Mouse (Mus musculus): ENCODE results near the gene Thoc6.
A peak's percentile ranks its signal among the peaks of the same experiment; 100 is the strongest.

Thoc6 gene

GRCm38 (mm10) chr17:23673424-23674073 lies at the start of gene Thoc6, which contains the start of gene Hcfc1r1:
Gene Thoc6 (minus strand): TSS chr17:23673882.
Gene Hcfc1r1 (plus strand): TSS chr17:23673596.
- peak; percentile 95 for DNase-seq

- DNase-seq, result no peak
Measured at GRCm38 (mm10) chr17:23722376-23723125, 48.9 kb upstream of the Thoc6 start, which contains the start of gene 1520401A03Rik. Gene 1520401A03Rik (minus strand): TSS chr17:23722783.

GRCm38 (mm10) chr17:23721886-23722285 lies 48.2 kb upstream of the Thoc6 start:
- no peak for DNase-seq

DNA sequence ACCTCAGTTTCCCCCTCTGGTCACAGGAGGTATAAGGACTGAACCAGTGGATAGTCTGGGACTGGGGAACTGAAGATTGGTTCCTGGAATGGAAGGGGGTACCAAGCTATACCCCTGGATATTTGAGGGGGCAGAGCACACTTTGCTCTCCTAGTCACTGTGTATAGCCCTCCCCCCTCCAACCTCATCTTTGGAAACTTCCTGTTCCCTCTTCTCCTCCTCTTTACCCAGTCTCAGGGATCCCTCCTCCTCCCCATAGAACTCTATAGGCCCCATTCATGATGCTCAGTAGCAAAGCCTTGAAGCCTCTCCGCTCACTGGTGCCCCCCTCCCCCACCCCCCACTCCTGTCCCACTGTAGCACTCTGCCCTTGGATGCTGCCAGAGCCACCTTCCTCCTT lies 45.8 kb upstream of the Thoc6 start:
- no peak for DNase-seq

- DNase-seq, result no peak
Measured at GRCm38 (mm10) chr17:23717003-23717402, 43.3 kb upstream of the Thoc6 start.

DNA sequence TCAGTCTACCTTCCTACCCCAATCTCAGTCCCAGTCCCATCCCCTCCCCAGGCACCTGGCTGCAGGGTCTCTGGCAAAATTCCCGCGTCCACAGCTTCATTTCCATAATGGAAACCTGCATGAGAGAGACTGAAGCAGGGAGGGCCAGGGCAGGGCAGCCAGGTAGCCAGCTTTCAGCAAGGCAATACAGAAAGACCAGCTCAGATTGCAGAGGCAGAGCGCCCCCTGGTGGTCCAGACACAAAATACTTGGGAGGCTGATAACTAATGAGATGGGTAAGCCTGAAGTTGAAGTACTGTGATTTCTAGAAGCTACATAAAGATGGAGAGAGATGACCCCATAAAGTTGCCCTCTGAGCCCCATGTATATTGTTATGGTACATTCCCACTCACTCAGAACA lies 32.5 kb upstream of the Thoc6 start:
- DNase-seq, result peak; percentile 72

- DNase-seq, result no peak
Measured at GRCm38 (mm10) chr17:23705525-23706104, 31.9 kb upstream of the Thoc6 start.

- DNase-seq, result no peak
Measured at GRCm38 (mm10) chr17:23704741-23705140, 31.1 kb upstream of the Thoc6 start.

- DNase-seq, result no peak
Measured at GRCm38 (mm10) chr17:23703301-23703700, 29.6 kb upstream of the Thoc6 start.

GRCm38 (mm10) chr17:23700079-23700478 lies 26.4 kb upstream of the Thoc6 start:
- peak; percentile 85 for DNase-seq

GRCm38 (mm10) chr17:23699131-23700077 lies 25.7 kb upstream of the Thoc6 start:
- DNase-seq, result peak; percentile 25

- no peak for DNase-seq
Measured at GRCm38 (mm10) chr17:23695801-23696200, 22.1 kb upstream of the Thoc6 start.

DNA sequence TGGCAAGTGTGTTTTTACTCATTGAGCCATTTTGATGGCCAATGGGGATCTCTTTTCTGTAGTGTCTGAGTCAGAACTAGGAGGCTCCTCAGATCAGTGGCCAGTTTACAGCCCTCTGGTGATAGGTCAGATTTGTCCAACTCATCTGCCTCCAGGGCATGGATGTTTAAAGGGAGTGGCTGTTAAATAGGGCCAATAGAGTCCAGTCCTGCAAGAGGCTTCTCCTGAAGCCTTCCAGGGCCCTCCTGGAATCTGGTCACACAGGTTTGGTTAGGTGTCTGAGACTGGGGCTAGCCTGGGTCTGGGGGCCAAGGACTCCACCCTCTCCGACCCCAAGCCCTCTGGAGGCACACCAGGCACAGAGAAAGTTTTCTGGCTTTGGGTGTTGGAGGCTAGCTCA lies 20.8 kb upstream of the Thoc6 start:
- no peak for DNase-seq

DNA sequence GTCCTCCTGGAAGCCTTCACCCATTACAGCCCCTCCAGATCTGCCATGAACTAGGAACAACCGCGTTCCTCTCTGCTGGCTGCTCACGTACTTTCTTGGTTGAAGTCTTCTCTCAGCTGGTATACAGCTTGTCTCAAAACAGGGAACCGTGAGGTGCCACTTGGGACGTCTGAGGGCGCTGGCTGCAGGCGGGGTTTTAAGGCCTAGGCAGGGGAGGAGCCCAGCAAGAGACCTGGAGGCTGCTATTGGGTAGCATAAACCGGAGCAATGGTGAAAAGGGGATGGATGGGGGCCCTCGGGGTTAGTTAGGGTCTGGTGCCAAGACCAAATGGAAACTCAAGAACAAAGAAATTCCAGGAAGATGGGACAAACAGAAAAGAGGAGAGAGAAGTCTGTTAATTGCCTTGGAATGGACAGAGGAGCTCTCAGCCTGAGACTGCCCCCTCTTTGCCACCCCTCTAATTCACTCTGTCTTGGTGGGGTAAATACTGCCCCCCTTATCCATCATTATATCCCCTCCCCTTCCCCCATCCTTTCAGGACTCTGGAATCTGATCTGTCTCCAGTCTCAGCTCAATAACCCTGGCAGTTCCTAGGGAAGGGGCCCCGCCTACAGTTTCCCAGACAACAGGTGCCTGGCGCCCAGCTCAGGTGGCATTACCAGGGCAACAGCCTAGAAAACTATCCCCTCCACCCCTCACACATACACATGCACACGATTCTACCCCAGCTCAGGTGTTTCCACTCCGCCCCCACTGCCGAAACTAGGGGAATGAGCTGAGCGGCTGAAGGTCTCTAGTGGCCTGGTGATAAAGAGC lies 10.4 kb upstream of the Thoc6 start, which contains the start of gene Cldn9:
TSS of gene Cldn9 (minus strand) at position 171 of the 817 bp plus-strand sequence.
- DNase-seq, result no peak

GRCm38 (mm10) chr17:23683226-23683625 lies 9.5 kb upstream of the Thoc6 start:
- DNase-seq, result no peak

GRCm38 (mm10) chr17:23682530-23682929 lies 8.8 kb upstream of the Thoc6 start:
- no peak for DNase-seq

- DNase-seq, result no peak
Measured at GRCm38 (mm10) chr17:23682092-23682491, 8.4 kb upstream of the Thoc6 start.

GRCm38 (mm10) chr17:23681086-23681485 lies 7.4 kb upstream of the Thoc6 start:
- no peak for DNase-seq

DNA sequence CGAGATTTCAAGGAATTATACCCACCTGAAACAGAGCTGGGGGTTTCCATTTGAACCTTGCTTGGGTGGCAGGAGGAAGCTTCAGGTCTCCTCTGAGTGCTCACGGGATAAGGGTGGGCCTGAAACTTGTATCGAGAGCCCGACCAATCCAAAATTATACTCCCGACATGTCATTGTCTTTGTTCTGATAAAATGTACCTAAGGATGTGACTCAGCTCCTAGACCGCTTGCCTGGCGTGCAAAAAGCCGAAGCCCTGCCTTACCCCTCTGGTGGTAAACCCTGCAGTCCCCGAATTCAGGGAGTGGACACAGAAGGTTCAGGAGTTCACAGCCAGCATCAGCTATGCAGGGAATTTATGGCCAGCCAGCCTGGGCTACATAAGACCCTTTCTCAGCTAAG lies 6.7 kb upstream of the Thoc6 start:
- DNase-seq, result no peak

DNA sequence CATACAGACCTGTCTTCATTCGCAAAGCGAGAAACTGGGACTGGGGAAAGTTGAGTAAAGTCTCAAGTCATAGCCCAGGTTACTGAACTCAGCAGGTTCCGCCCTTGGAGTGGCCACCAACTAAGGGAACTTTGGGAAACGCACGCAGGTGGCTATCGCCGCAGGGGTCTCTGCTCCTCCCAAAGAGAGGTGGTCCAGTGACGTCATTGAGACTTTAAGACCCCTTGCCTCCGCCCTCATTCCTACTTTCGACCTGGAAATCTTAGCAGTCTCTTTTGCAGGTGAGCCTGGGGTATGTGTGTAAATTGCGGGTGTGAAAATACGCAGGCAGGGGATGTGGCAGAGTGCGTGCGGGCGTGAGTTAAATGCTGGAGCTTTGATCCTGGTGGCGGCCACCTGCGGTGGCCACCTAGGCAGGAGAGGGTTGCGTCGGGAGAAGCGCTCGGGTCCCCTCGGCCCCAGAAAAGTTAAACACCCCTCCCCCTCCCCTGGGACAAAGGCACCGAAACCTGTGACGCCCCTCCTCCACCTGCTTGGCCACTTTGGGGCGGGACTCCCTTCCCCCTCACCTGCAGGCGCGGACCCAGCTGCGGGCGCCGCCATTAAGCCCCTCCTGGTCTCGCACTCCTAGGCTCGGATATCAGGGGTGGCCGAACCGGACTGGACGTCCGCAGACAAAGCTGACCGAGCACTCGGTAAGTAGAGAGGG lies 5.6 kb upstream of the Thoc6 start, which contains the start of gene Cldn6:
TSS of gene Cldn6 (plus strand) at position 123 of the 709 bp plus-strand sequence.
- DNase-seq, result no peak

DNA sequence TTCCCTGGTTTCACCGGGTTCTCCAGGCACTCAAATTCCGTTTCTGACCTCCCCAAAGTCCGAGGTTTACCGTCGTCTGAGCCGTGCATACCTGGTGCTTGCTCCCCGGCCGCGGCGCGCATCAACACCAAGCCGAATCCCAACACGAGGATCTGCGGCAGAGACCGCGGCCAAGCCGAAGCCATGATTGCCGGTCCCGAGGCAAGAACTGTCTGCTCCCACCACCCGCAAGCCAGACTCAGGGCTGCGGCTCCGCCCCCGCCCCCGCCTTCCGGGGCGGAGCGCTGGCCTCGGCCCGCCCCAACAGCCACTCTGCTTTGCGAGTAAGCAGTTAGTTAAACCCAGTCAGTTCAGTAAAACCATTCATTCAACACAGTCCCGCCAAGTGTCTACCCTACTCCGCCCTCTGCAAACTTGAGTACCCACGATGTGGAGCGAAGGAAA lies 3.6 kb upstream of the Thoc6 start, which contains the start of gene Tnfrsf12a:
TSS of gene Tnfrsf12a (minus strand) at position 233 of the 444 bp plus-strand sequence.
- peak; percentile 91 for DNase-seq
